Mouse (Mus musculus) thymus, postnatal 10 days (tissue): ENCODE results near the gene Sart1.
"Not testable (repeated sequence)": the region's sequence is repeated elsewhere in the genome, so short reads cannot be mapped to it uniquely, and the experiment has no call there.

Source experiments
- DNase-seq, 2 experiments: peaks; one replicate each; pipeline ENCODE4 v3.0.0; 2021; ENCODE audit warnings: low spot score in 2 of 2

Sart1 gene

DNA sequence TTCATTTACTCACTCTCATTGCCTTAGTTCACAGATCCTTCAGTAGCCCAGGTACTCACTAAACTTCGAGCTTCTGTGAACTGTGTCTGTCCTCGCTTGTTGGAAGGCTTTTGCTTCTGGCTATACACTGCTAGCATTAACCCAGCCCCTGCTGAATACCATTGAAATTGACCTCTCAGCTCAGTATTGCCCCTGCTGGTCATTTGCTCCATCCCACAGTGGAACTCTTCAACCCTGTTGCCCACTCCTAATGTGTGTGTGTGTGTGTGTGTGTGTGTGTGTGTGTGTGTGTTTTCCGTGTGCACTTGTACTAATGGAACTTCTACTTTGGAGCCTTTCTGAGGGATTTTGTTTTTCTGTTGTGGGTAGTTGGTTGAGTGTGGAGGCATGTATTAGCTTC is 17.6 kb downstream of the Sart1 start:
- no peak for DNase-seq

DNA sequence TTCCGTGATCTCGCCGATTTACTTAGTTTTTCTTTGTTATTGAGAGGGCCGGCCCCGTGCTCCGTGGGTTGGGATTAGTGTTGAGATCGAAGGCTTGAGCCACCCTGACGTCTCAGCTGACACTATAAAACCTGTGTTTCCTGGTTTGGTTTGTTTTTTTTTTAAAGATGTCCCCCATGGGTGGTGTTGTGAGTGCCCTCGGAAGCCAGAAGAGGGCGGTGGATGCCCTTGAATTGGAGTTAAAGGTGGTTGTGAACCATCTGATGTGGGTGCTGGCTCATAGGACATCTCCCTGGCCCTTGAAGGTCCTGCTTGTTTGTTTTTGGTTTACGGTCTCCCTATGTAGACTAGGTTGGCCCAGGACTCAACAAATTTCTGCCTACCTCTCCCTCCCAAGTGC is 21.0 kb downstream of the Sart1 start:
- no peak for DNase-seq

DNA sequence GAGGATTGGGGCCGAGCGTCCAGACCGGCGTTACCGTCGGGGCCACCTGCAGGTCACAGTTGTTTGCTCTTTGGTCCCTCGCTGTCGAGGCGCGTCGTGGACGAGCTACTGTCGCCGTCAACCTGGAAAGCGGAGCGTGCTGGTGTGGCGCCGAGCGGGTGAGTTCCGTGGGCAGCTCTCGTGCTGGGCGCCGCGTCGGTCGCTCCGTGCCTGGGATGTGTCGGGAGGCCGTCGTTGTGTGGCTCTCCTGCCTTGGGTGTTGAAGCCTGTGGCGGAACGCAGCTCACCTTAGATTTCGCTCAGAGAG is 21.5 kb downstream of the Sart1 start, which contains the start of gene Banf1:
TSS of gene Banf1 (minus strand) at position 116 of the 307 bp plus-strand sequence.
- DNase-seq = no peak

DNA sequence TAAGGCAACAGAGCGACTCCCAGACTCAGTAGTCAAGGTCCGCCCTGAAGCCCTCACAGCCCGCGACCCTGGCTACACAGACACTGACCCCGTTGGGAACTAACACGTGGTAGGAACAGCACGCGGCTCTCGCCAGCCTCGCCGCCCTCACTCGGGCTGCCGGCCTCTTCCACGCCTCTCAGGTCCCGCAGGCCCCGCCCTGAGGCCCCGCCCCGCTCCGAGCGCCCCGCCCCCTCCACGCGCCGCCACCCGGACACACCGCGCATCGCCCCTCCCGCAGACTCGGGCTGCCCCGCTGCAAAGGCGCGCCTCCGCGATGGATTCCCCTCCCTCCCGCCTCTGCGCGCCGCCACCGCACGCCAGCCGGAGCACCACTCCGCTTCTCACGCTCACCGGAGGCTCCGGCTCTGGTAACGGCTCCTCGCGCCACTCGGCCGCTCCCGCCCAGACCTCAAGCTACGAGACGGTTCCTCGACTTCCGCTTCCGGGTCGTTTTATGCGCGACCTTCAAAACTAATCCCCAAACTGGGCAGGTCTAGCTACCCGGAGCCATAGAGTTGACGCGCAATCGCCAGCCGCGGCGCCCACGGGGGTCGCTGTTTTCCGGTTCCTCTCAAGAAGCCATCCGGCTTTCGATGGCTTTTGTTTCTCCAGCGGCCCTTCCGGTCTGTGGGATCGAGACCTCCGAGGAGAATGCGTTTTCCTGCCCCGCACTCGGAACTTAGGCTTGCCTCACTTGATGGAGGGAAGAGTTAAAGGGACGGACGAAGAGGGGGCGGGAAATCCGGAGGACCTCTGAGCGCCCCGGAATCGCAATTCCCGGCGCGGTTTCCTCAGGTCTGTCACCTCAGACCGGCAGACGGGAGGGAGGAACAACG is 22.1 kb downstream of the Sart1 start, which contains the start of gene Eif1ad:
TSS of gene Eif1ad (plus strand) at position 567 of the 878 bp plus-strand sequence.
- peak; percentile 91 to 92 for DNase-seq

DNA sequence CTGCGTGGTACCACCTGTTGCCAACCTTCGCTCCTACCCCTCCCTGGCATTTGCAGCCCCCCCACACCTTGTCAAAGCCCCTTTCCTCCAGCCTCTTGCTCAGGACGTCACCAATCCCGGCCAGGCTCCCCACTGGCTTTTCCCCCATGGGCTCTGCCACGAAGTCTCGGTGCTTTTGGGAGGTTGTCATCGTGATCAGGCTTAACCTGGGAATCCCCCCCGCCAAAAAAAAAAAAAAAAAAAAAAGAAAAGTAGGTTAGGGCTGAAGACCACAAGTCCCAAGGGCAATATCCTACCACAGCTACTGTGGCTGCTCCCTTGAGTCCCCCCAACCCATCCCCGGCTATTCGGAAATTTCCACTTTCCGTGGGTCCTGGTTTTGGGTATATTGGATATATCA is 22.8 kb downstream of the Sart1 start:
- no peak for DNase-seq

DNA sequence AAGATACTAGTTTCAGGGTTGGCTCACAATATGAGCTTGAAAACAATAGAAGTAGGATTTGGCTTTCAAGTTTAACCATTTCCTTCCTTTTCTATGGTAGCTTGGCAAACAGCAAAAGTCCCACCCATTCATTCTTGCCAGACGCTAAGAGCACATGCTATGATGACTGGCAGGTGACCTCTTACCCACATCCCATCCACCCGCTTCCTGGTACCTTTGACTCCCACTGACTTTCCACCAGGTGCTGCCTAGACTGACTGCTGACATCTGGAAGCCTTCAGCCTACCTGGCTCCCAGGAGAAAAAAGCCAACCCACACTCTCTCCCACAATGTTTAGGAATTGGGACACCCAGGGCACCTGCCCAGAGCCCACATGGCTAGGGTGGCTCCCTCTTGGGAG is 24.4 kb downstream of the Sart1 start:
- no peak for DNase-seq

DNA sequence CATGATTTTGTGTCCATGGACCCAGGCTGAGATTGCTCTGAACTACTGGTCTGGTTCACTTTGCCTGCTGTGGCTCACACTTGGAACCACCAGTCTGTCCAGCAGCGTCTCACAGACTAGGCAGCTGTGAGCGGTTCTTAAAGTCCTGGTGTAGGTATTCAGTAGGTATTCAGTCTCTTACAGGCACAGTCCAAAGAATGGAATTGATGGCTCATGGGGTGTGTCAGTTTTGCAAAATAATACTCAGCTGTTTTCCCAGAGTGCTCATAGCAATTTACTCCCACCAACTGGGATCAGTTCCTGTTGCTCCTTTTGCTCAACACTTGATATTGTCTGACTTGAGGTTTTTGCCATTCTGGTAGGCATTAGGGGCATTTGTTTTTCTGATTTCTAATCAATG is 26.3 kb downstream of the Sart1 start:
- no peak for DNase-seq

DNA sequence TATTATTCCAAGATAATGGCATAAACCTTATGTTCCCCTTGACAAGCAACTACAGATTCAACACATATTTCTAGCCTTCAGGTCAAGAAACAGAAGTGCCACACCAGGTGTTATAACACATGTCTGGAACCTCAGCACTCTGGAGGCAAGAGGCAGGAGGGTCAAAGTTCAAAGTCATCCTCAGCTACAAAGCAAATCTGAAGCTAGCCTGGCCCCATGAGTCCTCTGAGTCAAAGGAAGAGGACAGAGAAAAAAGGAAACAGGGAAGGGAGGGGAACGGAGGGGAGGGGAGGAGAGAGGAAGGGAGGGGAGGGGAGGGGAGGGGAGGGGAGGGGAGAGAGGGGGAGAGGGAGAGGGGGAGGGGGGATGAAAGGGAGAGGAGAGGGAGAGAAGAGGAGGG is 32.4 kb downstream of the Sart1 start:
- no peak for DNase-seq

DNA sequence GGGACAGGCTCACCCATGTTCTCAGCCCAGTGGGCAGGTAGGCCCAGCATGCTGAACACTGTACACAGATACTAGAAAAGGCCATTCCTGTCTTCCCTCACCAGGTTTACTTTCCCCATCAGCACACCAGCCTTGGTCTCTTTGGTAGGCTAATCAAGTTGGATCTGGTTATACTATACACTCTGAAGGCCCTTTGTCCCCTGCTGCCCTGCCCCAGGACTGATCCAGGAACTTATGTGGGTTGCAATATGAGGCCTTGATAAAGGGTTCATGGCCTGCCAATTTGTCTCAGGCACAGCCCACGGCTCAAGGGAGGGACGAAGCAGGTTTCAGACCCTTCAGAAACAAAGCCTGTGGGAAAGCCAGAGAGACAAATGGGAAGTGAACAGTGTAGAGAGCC is 34.9 kb downstream of the Sart1 start:
- no peak for DNase-seq

DNA sequence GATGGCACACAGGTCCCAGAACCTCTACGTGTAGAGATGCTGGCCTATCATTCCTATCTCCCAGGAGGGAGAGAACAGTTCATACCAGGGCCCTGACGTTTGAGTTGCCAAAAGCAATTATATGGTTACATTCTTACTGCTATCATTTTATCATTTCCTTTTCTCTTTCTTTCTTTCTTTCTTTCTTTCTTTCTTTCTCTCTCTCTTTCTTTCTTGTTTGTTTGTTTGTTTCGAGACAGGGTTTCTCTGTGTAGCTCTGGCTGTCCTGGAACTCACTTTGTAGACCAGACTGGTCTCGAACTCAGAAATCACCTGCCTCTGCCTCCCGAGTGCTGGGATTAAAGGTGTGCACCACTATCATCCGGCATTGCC is 39.0 kb downstream of the Sart1 start, which contains the start of gene Cst6:
TSS of gene Cst6 (minus strand) at position 73 of the 372 bp plus-strand sequence.
- not testable (repeated sequence) for DNase-seq

DNA sequence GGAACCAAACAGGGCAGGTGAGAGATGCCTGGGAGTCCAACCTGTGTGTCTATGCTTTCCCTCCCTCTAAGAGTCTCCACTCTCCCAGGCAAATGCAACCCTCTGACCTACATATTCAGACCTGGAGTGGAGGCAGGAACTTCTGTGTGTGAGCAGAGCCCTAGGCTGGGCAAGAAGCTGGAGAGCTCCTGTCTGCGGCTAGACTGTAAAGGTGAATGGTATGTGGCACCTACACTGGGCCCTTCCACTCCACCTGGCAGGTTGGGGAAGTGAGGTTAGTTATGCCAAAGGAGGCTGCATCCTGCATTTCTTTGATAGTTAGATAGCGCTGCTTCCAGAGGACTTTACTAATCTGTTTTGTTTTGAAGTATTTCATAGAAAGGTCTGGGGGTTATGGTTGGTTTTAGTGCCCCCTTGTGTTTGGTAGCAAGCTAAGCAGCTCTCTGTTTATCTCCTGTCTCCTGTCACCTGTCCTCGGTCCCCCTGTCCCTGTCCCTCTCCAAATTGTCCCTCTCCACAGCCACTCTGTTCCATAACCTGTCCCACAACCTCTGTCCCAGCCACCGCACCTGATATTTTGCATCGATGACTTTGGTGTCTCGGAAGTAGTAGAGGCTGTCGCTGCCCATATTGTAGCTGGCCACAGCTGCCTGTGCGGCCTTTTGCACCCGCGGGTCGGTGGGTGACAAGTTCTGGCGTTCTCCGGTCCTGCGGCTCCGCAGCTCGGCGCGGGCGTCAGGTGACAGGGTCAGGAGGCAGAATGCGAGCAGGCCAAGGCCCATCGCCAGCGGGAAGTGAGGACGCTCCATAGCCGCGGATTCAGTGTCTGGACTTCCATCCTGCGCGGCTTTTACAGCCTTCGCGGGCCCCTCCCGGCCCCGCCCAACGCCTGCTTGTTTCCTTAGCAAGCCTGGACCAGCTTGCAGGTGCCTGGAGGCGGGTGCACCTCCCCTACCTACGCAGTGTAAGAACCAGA is 39.7 kb downstream of the Sart1 start:
- DNase-seq = peak in 1 of 2 experiments; percentile 37

DNA sequence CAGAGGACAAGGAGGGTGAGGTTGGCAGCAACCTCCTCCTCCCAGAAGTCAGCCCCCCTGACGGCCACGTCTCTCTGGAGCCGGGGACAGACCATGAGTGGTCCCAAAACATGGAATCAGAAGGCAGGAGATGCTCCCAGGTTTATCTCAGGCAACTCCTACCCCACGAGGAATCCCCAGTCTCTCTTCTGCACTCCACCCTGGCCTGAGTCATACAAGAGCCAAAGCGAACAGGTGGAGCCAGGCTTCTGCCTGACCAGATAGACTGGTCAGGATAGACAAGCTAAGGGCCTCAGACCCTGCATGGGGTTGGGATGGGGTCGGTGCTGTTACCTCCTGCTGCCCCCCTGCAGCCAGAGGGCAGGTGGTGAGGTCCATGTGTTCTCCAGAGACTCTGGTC is 40.4 kb downstream of the Sart1 start:
- DNase-seq = no peak

DNA sequence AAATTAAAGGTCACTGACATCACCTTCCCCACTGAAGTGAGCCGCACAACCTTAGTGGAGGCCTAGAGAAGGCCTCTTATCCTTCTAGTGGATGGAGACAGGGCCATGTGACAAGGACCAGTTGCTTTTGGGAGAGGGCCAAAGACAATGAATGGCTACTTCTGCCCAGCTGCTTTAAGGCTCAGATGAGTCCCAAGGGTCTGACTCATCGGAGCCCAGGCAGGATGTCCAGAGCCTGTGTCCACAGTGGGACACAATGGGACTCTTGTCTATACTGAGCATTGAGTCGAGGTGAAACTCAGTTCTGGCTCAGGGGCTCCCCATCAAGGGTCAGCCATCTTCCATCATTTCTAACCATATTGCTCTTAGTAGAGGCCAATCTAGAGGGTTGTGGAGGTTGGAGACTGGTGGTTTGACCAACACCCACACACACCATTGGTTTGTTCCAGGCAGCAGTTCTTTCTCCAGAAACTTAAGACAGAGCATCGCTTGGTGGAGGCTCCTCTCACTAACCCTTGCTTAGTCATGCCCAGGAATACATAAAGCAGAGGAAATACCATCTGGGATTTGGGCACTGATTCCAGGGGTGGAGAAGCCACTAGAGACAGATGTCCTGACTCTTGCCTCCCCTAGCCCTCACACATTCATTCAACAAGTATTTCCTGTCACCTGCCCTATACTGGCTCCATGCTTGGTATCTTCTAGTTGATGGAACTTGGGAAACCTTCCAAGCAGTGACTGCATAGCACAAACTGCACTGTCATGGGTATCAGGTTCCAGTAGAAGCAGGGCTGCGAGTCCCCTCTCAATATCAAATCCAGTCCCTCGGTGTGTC is 43.0 kb downstream of the Sart1 start:
- DNase-seq = no peak

DNA sequence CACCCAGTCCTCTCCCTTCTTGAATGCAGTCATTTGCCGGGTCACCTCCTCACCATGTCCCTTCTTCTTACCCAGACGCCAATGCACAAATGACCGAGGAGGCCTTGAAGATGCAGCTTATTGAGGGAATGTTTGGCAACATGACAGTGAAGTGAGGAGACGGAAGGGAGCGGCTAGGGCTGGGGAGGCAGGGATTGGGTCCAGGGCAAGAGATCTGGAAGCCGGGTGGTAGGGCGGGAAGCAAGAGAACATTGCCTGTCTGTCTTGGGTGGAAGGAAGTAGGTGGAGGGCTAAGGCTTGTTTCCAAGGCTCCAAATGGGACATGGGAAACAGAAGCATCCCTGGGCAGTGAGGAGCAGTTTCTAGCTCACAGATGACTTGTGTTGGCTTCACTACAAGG is 47.1 kb downstream of the Sart1 start:
- no peak for DNase-seq

DNA sequence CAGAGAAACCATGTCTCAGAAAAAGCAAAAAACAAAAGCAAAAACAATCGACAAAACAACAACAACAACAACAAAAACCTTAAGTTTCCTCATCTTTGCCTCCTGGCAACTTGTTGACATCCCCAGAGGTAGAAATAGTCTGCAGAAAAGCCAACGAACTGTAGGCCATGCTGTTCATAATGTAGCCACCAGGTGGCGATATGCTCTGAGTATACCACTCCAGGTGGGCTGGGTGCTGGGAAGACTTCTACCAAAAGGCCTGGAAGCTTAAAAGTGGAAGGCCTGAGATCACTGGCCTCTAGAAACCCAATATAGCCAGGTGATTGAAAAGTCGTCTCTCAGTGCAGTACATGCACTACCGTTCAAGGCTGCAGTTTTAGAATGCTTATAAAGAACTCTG is 50.5 kb downstream of the Sart1 start:
- DNase-seq = peak; percentile 54 to 85

DNA sequence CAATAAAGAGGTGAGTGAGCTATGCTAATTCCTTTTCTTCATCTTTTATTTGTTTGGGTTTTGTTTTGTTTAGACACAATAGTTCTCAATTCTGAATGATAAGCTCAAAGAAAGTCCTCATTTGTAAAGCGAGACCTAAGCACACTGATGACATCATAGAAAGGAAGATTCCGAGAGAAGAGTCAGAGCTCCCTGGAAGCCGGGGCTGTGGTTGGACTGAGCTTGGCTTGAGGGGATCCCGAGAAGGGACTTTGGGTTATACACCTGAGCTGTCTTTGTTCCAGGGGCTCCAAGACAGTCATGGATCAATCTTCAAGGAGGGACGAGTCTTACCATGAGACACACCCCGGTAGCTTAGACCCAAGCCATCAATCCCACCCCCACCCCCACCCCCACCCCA is 53.1 kb downstream of the Sart1 start, which contains the start of gene Catsper1:
TSS of gene Catsper1 (plus strand) at position 301 of the 400 bp plus-strand sequence.
- no peak for DNase-seq

DNA sequence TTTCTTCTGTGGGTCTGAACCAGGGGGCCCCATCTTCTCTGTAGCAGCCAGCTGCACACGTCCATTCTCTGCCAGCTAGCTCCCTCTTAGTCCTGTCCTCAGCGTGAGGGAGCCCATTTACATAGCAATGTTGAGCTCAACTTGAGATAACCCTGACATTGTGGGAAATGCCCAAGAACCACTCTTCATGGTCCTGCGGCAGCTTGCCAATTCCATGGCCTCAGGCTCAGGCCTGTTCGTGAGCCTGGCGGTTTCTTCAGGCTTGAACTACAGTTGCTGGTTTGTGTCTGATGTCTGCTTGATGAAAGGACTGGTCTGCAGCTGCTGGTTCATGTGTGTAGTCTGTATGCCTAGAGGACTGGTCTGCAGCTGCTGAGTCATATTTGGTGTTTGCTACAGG is 53.8 kb downstream of the Sart1 start:
- no peak for DNase-seq

DNA sequence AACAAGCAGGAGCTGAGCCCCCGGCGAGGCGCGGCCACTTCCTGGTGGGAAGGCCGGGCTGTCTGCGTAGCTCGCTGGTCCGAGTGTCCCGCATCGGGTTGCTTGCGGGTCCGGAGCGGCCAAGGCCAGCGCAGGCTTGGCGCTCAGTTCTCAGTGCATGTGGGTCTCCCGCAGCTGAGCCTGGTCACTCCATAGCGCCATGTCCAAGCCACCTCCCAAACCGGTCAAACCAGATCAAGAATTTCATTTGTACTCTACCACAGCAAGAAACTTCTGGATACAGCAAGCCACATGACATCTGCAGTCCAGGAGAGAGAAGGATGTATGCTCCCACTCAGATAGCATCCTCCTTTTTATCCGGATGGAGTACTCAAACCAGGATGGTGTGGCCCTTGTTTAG is 60.5 kb downstream of the Sart1 start:
- no peak for DNase-seq
